Mouse (Mus musculus): ENCODE data around the gene Thada. TPM values are rescaled to one million over a fixed set of nuclear protein-coding genes. Genes with fewer than 3 reads are reported as not detected.
"Not testable (repeated sequence)": the region's sequence is repeated elsewhere in the genome, so short reads cannot be mapped to it uniquely, and the experiment has no call there.

The Thada gene
- total RNA-seq, 2 experiments from 2014 or later = 13.0 to 14.4 TPM

DNA sequence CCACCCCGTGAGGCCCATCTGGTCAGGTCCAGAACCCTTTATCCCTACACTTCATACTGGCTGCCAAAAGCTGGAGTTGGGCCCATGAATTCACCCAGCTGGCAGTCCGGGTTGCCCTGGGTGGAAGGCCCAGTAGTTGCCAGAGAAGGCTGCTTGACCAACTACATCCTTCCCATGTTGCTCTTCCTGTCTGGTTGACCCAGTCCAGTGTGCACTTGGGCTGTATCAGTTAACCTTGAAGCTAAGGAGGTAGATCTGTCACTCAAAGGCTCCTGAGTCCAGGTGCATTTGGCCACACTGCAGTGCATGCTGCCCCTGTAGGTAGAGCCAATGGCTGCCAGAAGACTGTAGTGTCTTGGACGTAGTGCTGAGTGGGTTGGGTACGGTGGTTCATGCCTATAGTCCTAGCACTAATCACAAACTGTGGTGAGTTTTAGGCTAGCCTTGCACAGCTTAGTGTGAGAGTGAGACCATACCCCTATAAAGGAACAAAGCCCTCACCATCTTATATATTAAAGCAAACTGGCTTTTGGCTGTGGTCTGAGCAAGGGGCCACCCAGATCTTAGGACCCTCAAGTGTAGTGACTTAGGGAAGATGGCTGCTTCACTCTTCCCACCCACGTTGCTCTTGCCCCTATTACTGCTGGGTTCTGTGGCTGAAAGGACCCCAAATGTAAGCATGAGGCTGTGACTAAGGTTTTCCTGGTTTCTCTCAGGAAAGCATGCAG is 276.7 kb downstream of the Thada start:
- DNase-seq (ENCODE audit: low spot score in 2 of 2) = no peak

DNA sequence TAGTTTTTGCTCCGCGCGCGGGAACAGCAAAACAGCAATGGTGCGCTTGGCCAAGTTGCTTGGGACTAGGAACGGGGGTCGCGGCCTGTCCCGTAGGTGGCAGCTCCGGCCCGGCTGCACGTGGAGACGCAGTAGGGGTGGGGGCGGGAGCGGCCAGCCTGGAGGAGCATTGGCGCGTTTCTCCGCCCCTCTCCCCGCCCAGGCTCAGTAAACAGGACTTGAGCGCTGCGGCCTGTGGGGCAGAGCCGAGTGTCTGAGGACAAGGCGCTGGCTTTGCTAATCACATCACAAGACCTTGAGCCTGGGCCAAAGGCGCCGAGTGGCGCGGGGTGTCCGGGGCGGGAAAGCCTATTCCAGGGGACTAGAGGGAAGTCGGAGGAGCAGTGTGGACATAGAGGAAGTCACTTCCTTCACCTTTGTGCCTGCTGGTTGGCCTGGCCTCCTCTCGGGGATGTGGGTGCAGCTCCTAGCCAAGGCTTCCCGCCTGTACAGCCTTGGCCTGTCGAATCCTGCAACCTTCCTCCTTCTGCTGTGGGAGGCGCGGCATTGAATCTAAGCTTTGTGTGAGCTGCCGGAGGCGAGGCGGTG is 277.5 kb downstream of the Thada start:
- peak; percentile 73 to 84 for DNase-seq (ENCODE audit: low spot score in 2 of 2)

DNA sequence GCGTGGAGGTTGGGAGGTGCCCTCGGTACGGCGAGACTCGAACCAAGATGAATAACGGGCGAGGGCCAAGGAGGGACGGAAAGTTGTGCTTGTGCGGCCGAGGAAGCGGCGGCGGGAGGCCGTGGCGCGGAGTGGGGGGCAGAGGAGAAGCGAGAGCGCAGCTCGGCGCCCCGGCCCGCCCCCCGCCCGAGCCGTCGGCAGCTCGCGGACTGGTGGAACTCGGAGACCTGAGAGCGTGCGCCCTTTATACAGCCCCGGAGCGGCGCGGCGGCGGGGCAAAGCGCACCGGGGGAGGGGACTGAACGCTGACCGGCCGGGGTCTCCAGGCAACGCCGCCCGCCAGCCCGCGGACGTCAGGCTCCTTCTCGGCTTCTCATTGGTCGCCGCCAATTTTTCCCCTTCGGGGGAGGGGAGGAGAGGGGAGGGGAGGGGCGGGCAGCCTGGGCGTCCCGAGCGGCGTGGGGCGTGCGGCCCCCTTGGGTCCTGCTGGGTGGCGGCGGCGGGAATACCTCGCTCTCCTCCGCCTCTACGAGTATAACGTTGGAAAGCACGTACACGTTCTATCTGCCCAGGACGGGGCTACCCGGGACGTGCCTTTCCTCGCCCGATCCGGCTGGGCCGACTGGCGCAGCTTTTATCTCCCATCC is 278.2 kb downstream of the Thada start, which contains the start of gene Zfp36l2:
TSS of gene Zfp36l2 (minus strand) at position 221 of the 647 bp plus-strand sequence.
- peak; percentile 84 to 93 for DNase-seq (ENCODE audit: low spot score in 2 of 2)

DNA sequence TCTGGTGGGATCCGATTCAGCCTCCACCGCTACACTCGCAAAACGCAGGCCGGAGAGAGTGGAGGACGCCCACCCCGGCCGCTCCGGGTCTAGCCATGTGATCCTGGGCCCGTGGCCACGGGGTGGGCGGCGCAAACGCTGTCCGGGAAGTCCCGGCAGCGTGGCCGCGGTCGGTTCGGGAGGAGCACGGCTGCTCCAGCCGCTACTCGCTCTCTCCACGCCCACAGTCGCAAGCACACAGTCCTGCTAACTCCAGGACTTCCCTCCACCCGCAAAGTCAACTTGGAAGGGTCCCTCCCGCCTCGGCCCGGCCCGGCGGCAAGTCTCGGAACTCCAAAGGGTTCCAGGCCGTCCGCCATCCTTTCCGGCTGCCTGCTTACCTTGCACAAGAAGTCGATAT is 278.7 kb downstream of the Thada start:
- DNase-seq (ENCODE audit: low spot score in 2 of 2) = not testable (repeated sequence)

DNA sequence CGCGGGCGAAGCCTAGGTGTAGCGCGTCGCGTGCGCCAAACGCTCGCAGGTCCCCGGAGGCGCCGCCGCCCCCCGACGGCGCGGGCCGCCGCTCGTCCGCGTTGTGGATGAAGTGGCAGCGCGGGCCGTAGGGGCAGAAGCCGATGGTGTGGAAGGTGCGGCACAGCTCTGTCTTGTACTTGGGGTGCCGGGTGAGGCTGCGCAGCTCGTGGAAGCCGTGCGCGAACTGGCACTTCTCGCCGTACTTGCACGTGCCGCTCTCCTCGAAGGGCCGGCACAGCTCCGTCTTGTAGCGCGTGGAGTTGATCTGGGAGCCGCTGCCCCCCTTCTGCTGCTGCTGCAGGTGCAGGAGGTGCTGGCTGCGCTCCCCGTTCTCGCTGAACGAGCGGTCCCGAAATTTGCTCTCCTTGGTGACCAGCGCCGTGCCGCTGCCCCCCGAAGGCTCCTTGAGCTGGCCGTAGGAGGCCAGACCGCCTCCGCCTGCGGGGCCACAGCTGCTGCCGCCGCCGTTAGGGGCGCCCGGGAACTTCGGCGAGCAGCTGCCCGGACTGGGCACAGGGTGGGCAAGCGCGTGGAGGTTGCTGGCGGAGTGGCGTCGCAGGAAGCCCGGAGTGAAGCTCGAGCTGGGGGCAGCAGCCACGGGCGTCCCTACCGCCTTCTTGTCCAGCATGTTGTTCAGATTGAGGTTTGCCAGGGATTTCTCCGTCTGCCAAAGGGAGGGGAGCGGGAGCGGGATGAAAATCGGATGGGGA is 279.4 kb downstream of the Thada start:
- peak; percentile 40 to 50 for DNase-seq (ENCODE audit: low spot score in 2 of 2)

DNA sequence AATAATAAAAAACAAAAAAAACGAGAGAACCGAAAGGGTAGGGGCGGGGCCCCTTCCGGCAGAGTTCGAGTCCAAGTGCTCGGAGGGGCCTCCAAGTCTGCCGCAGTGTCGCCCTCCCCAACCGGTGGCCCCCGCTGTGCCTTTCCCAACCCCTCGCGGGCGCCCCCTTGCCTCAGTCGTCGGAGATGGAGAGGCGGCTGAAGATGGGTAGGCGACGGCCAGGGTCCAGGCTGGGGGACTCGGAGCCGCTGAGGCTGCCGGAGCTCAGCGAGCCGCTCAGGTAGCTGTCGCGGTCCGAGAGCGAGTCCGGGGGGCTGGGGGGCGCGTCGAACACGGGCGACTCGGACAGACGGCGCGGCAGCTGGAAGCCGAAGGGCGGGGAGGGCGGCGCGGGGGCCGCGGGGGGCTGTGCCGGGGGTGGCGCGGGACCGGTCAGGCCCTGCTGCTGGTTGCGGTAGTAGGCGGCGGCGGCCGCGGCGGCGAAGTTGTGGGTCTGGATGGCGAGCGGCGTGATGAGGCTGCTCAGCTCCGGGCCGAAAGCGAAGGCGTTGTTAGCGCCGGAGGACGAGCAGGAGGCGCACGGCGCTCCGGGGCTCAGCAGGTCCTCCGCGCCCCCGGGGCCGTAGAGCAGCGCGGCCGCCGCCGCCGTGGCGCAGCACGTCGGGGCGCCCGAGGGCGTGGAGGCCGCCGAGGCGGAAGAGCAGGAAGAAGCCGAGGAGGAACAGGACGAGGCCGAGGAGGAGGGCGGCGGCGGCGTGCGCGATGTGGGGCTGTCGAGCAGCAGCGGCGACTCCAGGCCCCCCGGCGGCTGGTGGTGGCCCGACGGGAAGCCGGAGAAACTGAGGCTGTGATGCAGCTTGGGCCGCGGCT is 280.2 kb downstream of the Thada start:
- DNase-seq (ENCODE audit: low spot score in 2 of 2) = no peak

DNA sequence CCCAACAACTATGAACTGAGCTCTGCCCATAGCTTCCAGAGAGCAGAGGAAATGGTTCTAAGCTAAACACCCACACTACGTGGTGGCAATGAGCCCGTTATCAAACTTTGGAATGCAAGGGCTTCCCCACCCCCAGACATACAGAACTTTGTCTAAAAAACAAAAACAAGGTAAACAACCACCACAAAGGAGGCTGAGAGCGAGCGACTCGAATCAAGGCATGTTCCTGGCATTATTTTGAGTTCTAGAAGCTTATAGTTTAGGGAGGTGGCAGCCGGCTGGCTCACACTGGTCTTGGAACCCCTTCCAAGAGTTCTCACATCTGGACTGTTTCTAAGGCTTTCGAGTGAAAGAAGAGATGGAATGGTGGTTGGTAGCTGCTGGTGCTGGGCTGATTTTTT is 281.0 kb downstream of the Thada start:
- DNase-seq (ENCODE audit: low spot score in 2 of 2) = no peak

DNA sequence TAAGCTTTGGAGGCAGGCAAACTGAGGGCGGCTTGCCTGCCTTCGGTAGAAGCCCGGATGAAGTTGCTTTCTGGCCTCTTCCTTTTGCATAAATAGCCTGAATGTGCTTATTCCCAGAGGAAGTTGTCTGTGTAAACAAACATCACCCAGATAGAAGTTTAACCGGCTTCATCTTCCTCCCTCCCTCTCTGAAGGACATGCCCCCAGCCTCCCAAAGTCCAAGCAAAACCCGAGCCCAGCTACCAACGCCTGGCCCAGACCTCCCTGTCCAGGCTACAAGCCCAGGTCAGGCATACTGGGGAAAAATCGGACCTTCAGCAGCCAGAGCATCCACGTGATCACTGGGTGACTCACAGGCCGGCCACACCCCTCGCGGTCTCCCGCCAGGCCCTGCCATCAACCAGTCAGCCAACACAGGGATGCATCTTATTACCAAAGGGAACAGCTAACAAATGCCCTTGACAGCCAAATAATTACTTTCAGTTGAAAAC is 282.7 kb downstream of the Thada start:
- peak; percentile 64 to 79 for DNase-seq (ENCODE audit: low spot score in 2 of 2)

DNA sequence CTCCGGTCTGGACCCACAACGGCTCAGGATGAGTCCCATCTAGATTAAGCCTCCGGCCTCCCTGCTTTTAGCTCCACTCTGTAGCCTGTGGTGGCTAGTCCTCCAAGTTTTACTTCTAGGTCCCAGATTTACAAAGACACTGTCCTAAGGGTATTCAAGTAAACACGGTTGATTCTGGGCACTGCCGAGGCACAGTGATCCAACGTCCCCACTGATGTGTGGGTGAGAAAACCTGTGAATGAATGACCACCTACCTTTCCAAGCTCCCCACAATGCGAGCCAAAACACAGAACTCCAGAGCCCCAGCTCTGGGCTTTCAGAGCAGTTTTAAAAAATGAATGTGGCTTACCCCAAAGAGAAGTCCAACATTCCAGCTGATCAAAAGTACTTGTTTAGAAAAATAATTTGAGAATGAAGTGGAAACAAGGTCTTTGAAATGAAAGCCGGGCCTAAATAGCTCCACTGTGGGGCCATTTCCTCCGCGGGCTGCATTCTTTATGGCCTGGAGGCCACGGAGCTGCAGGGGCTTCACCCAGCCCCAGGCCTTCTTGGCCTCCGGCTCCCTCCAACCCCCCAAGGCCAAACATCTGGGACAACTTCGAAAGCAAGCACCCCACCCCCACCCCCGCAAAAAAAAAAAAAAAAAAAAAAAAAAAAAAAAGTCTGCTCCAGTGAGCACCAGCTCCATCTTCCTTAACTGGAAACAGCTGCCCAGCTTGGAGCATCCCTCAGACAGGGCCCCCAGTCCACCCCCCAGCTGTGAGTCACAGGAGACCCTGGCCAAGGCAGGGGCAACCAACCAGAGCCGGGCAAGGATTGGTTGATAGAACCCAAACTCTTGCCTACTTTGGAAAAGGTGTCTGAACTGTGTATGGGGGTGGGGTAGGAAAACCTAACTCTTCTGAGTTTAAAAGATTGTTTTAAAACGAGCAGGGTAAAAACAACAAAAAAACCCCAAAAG is 283.4 kb downstream of the Thada start:
- no peak for DNase-seq (ENCODE audit: low spot score in 2 of 2)

DNA sequence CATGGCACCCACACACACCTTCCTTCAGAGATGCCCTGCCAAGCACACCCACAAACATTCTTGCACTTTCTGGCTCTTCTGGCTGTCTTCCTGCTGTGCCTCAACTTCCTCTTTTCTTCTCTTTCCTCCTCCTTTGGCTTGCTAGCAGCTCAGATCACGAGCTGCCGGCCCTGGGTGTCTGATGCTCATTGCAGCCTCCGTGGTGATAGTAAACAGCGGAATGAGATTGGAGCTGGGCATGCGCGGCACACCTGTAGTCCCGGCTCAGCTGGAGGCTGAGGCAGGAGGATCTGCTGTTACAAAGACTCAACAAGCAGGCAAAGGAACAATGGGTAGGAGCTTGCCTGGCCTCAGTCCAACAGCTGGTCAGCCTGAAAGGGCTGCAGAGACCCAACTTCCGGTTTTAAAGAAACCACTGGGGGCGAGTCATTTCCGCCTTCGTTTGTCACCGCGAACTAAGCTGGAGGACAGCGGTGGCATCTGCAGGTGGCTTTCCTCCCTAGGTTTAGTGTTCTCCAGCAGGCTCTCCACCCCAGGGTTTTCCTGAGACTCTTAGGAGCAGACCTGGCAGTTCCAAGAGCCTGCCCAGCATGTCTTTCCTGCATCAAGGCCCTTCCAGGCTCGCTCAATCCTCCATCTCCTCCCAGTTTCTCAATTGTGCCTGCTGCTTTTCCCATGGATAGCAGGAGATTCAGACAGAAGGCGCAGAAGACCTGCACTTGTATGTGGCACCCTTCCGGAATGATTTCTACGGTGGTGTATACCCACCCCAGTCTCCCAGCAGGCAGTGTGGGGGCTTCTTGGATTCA is 284.3 kb downstream of the Thada start:
- DNase-seq (ENCODE audit: low spot score in 2 of 2) = peak; percentile 34 to 44

DNA sequence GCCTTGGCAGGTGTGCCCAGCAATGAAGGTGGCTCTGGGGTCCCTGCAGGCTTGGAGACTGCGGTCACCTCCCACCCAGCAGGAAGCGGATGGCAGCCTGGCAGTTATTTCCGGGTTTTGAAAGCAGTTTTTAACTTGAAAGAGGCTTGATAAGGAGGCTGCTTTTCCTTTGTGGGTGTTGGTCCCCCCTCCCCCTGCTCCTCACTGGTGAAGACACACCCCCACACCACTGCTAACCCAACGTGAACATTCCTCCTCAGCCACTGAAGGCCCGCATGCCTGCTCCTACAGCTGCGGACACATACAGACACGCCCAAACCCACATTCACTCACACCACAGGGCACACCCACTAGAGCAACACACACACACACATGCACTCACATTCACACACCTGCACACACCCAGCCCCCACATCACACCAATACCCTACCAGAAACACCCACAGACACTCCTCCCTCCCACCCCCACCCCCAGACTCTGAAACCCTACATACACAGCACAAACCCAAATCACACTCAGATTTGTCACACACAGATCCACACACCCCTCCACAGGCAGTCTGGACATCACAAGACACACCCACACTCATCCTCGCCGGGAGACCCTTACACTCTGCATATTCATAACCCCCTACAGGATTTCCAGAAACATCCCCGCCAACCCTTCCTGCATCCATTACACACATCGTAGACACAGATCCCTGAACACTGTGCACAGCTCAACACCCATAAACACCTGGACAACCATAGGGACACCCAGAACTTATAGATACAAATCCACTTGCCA is 285.1 kb downstream of the Thada start:
- no peak for DNase-seq (ENCODE audit: low spot score in 2 of 2)

DNA sequence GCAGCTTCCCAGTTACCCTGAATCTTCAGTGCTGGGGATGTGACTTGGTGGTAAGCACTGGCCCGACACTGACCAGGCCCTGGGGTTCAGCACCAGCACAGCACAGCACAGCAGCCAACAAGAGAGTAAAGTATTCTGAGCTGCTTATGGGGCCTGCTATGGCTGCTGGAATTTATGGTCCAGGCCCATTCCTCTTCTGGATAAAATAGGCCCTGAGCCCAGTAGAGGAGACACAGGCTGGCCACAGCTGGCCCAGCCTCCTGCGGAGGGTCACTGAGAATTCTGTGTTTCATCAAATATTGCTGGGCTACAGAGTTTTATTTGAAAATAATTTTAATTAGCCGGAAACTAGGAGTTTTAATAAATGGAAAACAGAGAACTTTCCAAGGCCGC is 286.0 kb downstream of the Thada start:
- DNase-seq (ENCODE audit: low spot score in 2 of 2) = no peak

DNA sequence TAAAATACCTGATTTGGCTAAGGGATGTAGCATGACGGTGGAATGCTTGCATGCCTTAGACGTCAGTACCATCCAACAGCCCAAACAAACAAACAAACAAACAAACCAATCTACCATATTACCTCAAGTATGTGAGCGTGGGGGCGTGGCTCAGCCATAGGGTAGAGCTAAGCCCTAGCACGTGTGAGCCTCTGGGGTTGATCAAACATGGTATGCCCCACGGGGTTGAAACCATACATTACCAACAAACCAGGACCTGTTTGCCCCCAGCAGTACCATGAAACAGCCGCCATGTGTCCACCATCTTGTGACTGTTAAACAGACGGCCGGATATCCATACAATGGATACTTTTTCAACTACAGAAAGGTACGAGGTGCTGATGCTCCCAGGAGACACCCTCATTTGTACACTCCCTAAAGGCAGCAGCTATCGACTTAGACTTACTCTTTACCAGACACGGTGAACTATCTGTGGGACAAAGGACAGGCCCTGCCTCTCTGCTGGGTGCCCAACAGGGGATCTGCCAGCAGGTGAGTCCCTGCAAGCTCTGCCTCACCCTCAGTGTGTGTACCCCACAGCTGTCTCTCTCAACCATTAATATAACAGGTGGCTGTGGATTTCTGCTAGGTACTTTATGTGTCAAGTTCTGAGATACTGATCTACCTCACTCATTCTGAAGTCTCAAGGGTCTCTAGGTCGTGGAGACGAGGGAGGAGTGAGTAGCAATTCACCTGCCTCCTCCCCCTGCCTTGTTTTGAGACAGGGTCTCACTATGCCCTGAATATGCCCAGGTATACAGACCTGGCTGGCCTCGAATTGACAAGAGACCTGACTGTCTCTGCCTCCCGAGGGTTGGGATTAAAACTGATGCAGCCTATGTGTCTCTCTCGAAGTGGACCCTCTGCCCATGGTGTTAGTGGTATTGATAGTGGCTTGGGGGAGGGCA is 286.7 kb downstream of the Thada start:
- no peak for DNase-seq (ENCODE audit: low spot score in 2 of 2)

DNA sequence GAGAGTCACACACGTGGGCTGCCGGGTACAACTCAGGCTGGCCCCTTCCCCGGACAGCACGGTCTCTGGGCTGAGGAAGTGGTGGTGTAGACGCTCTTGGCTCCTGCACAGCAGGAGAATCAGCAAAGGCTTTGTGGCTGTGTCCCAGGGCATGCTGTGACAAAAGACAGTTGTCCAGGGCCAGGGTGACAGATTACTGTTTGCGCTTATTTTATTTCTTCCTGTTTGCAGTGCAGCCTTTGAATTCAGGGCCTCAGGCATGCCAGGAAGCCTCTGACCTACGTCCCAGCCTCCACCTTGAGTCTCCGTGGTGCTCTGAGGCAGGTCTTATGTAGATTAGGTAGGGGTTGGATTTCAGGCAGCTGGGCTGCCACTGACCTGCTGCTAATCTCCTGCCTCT is 288.5 kb downstream of the Thada start:
- no peak for DNase-seq (ENCODE audit: low spot score in 2 of 2)

DNA sequence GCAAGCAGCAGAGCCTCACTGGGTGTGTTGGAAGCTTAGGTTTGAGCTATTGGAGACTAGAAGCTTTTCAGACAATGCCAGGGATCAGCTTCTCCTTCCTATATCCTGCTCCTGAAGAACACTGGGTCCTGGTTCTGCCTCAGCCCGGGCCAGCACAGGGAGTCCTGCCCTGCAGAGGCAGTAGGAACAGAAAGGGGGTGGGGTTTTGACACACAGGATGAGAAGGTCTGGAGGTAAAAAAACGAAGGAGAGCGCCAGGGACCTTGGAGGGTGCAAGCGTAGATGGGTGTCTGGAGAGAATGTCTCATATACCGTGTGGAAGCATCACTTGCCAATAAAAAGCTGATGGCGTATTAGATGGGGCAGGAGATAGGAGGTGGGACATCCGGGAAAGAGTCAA is 289.6 kb downstream of the Thada start:
- DNase-seq (ENCODE audit: low spot score in 2 of 2) = no peak

DNA sequence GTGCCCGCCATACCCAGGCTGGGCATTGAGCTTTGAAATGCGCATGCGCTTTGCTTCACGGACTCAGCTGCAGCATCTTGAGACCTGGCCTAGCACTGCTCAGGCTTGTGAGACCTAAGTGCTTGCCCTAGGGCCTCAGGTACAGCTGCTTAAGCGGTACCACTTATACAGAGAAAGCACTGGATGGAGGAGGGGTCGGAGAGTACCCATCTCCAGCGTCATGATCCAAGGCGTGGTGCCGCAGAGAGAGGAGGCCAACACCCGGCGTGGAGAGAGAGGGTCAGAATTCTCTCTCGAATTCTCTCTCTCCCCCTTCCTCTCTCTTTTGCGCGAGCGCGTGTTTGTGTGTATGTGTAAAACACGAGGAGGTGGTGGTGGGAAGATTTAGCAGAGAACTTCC is 290.8 kb downstream of the Thada start:
- no peak for DNase-seq (ENCODE audit: low spot score in 2 of 2)

DNA sequence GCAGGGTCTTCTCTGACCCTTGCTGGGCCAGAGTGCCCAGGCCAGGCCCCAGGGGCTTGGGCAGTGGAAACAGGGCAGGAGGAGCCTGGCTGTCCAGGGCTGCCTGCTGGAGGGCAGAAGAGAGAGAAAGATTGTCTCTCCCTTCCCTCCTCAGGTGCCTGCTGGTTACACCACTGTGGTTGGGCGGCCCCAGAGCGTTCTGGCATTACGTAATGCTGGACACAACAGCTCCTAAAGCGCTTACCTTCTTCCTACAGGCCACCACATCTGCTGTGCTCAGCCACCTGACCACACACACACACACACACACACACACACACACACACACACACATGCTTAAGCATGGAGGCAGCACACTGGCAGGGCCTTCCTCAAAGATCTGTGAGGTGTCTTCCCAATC is 298.6 kb downstream of the Thada start:
- no peak for DNase-seq (ENCODE audit: low spot score in 2 of 2)

Measured in layer of hippocampus, postnatal 14 days (tissue).